20 mouse cellular contexts compared by ENCODE assay signal in genomic region chr14:120603849-120604492, GRCm38 (mm10).
DNase-seq lines count a peak whose midpoint lies in the region; ATAC-seq and TF ChIP-seq lines count a peak whose summit lies in the region.
"Had no signal": no experiment of that assay in that cellular context is flagged by ENCODE, and none has a peak within 500 bp of the region (broad histone marks: within the 10 kb centered on the region; RNA-seq: fewer than 3 reads in every experiment).

No protein-coding gene starts in this region.

- no peaks in the 10 kb centered on the region for H3K36me3 ChIP-seq in intestine, embryonic 16.5 days (ENCODE audit: control insufficient read depth, insufficient read depth, low read length)
- H3K36me3 ChIP-seq in stomach, embryonic 16.5 days (ENCODE audit: control insufficient read depth, insufficient read depth, low read length): no peaks in the 10 kb centered on the region
- no peaks in the 10 kb centered on the region for H3K36me3 ChIP-seq in midbrain, embryonic 16.5 days (ENCODE audit: control insufficient read depth, insufficient read depth, low read length)
- H3K36me3 ChIP-seq: embryonic facial prominence, embryonic 13.5 days; heart, embryonic 12.5 days; hindbrain, embryonic 10.5 days had no signal

- H3K4me3 ChIP-seq in intestine, embryonic 16.5 days (ENCODE audit: low read length): no peak overlapping the region
- H3K4me3 ChIP-seq in stomach, embryonic 16.5 days (replicated peaks; ENCODE audit: low read length): no peak overlapping the region
- H3K4me3 ChIP-seq in midbrain, embryonic 16.5 days (ENCODE audit: low read depth, low read length): no peak overlapping the region
- H3K4me3 ChIP-seq: embryonic facial prominence, embryonic 13.5 days; forebrain, embryonic 13.5 days; heart, embryonic 12.5 days; hindbrain, embryonic 10.5 days had no signal

- WGBS in intestine, embryonic 16.5 days: 40% methylated on average over 6 of the region's 6 CpGs
- WGBS in stomach, embryonic 16.5 days: 50% methylated on average over 6 of the region's 6 CpGs
- WGBS in midbrain, embryonic 16.5 days: 57% methylated on average over 6 of the region's 6 CpGs

- H3K9ac ChIP-seq in intestine, embryonic 16.5 days (ENCODE audit: low read depth, low read length): no peak overlapping the region
- H3K9ac ChIP-seq in stomach, embryonic 16.5 days (ENCODE audit: low read length): no peak overlapping the region
- no peak overlapping the region for H3K9ac ChIP-seq in midbrain, embryonic 16.5 days (ENCODE audit: low read depth, low read length)
- H3K9ac ChIP-seq: embryonic facial prominence, embryonic 13.5 days; forebrain, embryonic 13.5 days; forebrain, postnatal 0 days; heart, embryonic 12.5 days; hindbrain, embryonic 14.5 days had no signal

- TF ChIP-seq POLR2A in brain, embryonic 14.5 days (IDR thresholded peaks at IDR 0.05; ENCODE audit: borderline replicate concordance, extremely low read depth, insufficient read depth, insufficient read length, poor library complexity, severe bottlenecking): no peak

- peak; percentile 10 to 21 for DNase-seq in lung, adult 18-20 months
- DNase-seq in lung, postnatal 14 days: no peak
- peak; percentile 13 for DNase-seq in brain, embryonic 14.5 days (ENCODE audit: low read depth)
- DNase-seq in embryo, embryonic 11 days: no peak
- DNase-seq: adrenal gland, postnatal 14 days; cerebellum, adult 11 months; cerebellum, adult 9-10 months; cerebellum, postnatal 25 days; forebrain, postnatal 0 days; gastrocnemius, postnatal 14 days had no signal

- no peak overlapping the region for H3K4me2 ChIP-seq in intestine, embryonic 16.5 days (ENCODE audit: low read depth, low read length)
- H3K4me2 ChIP-seq in stomach, embryonic 16.5 days (ENCODE audit: low read depth, low read length): no peak overlapping the region
- H3K4me2 ChIP-seq in midbrain, embryonic 16.5 days (ENCODE audit: low read length): no peak overlapping the region
- H3K4me2 ChIP-seq: embryonic facial prominence, embryonic 13.5 days; forebrain, embryonic 13.5 days; heart, embryonic 12.5 days; hindbrain, embryonic 14.5 days had no signal

- ATAC-seq in intestine, embryonic 16.5 days: peak; percentile 93
- ATAC-seq in stomach, embryonic 16.5 days (ENCODE audit: insufficient read depth, low FRiP score): peak; percentile 68; the same call in 1 of the 2 replicates
- no peak for ATAC-seq in midbrain, embryonic 16.5 days
- no peak for ATAC-seq in megakaryocyte progenitor cell, adult 5-6 weeks (replicated peaks; ENCODE audit: poor library complexity)
- ATAC-seq: activated CD4-positive, CD25-positive, alpha-beta regulatory T cell, adult 4 months; forebrain, embryonic 13.5 days; forebrain, postnatal 0 days had no signal

- H3K4me1 ChIP-seq in intestine, embryonic 16.5 days (ENCODE audit: control insufficient read depth, insufficient read depth, low read length): peaks cover 3% of the 10 kb centered on the region; the same call in 1 of the 2 replicates
- peaks cover 6% of the 10 kb centered on the region; the same call in 1 of the 2 replicates for H3K4me1 ChIP-seq in stomach, embryonic 16.5 days (ENCODE audit: control insufficient read depth, insufficient read depth, low read length)
- peaks cover 4% of the 10 kb centered on the region; the same call in 1 of the 2 replicates for H3K4me1 ChIP-seq in midbrain, embryonic 16.5 days (ENCODE audit: control insufficient read depth, insufficient read depth, low read length)
- H3K4me1 ChIP-seq: embryonic facial prominence, embryonic 13.5 days; forebrain, embryonic 13.5 days; heart, embryonic 12.5 days; hindbrain, embryonic 10.5 days had no signal

- no peaks in the 10 kb centered on the region for H3K9me3 ChIP-seq in intestine, embryonic 16.5 days (ENCODE audit: control insufficient read depth, low read length)
- no peaks in the 10 kb centered on the region for H3K9me3 ChIP-seq in stomach, embryonic 16.5 days (replicated peaks; ENCODE audit: control insufficient read depth, low read length)
- no peaks in the 10 kb centered on the region for H3K9me3 ChIP-seq in midbrain, embryonic 16.5 days (replicated peaks; ENCODE audit: control insufficient read depth, low read length, poor library complexity, severe bottlenecking)
- H3K9me3 ChIP-seq: embryonic facial prominence, embryonic 13.5 days; forebrain, embryonic 13.5 days; heart, embryonic 12.5 days; hindbrain, embryonic 10.5 days had no signal

- H3K27ac ChIP-seq in intestine, embryonic 16.5 days (ENCODE audit: low read length): peak overlapping the region; percentile 47; the same call in 1 of the 2 replicates
- H3K27ac ChIP-seq in stomach, embryonic 16.5 days (ENCODE audit: low read length): 0 out of 2 replicates have a peak overlapping the region, but pooled peaks have one; percentile 7
- H3K27ac ChIP-seq in midbrain, embryonic 16.5 days (ENCODE audit: low read length): no peak overlapping the region
- H3K27ac ChIP-seq: embryonic facial prominence, embryonic 13.5 days; forebrain, embryonic 13.5 days; hindbrain, embryonic 10.5 days; hindbrain, embryonic 14.5 days had no signal

- no peaks in the 10 kb centered on the region for H3K27me3 ChIP-seq in intestine, embryonic 16.5 days (replicated peaks; ENCODE audit: control insufficient read depth, insufficient read depth, low read length)
- no peaks in the 10 kb centered on the region for H3K27me3 ChIP-seq in stomach, embryonic 16.5 days (ENCODE audit: control insufficient read depth, insufficient read depth, low read length)
- H3K27me3 ChIP-seq in midbrain, embryonic 16.5 days (ENCODE audit: control insufficient read depth, insufficient read depth, low read depth, low read length): no peaks in the 10 kb centered on the region
- H3K27me3 ChIP-seq: embryonic facial prominence, embryonic 13.5 days; forebrain, embryonic 13.5 days; heart, embryonic 12.5 days had no signal

- no peak for TF ChIP-seq CTCF in brain, embryonic 14.5 days (IDR thresholded peaks at IDR 0.05; ENCODE audit: borderline replicate concordance, extremely low read depth, insufficient read depth, insufficient read length)

Comparison
In these comparisons a context has a peak if more than half of its experiments do, and no peak if none do; other contexts are left out.
1. DNase-seq: peak in lung, adult 18-20 months (2 of 2) and brain, embryonic 14.5 days (single experiment); none in lung, postnatal 14 days (single experiment) and embryo, embryonic 11 days (single experiment).
2. ATAC-seq: peak in intestine, embryonic 16.5 days (single experiment) and stomach, embryonic 16.5 days (single experiment); none in midbrain, embryonic 16.5 days (single experiment) and megakaryocyte progenitor cell, adult 5-6 weeks (single experiment).